Comparison of ENCODE assay signal across 24 mouse cellular contexts in genomic region chrX:102041562-102041961, GRCm38 (mm10). TPM values are rescaled to one million over a fixed set of nuclear protein-coding genes. Genes with fewer than 3 reads are reported as not detected.
DNase-seq lines count a peak whose midpoint lies in the region; ATAC-seq and TF ChIP-seq lines count a peak whose summit lies in the region.
"Had no signal": no experiment of that assay in that cellular context is flagged by ENCODE, and none has a peak within 500 bp of the region (broad histone marks: within the 10 kb centered on the region; RNA-seq: fewer than 3 reads in every experiment).

No protein-coding gene starts in this region.

- H3K36me3 ChIP-seq in hindbrain, embryonic 13.5 days = no peaks in the 10 kb centered on the region
- H3K36me3 ChIP-seq: embryonic facial prominence, embryonic 10.5 days; forebrain, embryonic 10.5 days; forebrain, embryonic 15.5 days; heart, embryonic 15.5 days; hindbrain, embryonic 10.5 days; hindbrain, embryonic 15.5 days had no signal

- H3K9me3 ChIP-seq in hindbrain, embryonic 13.5 days = no peaks in the 10 kb centered on the region
- H3K9me3 ChIP-seq: embryonic facial prominence, embryonic 10.5 days; forebrain, embryonic 10.5 days; forebrain, embryonic 15.5 days; heart, embryonic 15.5 days; hindbrain, embryonic 10.5 days; hindbrain, embryonic 15.5 days had no signal

- no peak for ATAC-seq in hindbrain, embryonic 13.5 days (ENCODE audit: low FRiP score)
- ATAC-seq: forebrain, embryonic 15.5 days; intestine, embryonic 16.5 days; Patski had no signal

- no peak overlapping the region for H3K4me3 ChIP-seq in bone marrow, adult 2 months (replicated peaks; ENCODE audit: control insufficient read depth, low read depth, low read length)
- no peak overlapping the region for H3K4me3 ChIP-seq in hindbrain, embryonic 13.5 days
- H3K4me3 ChIP-seq: embryonic facial prominence, embryonic 10.5 days; forebrain, embryonic 10.5 days; forebrain, embryonic 15.5 days; heart, adult 2 months; heart, embryonic 15.5 days; hindbrain, embryonic 10.5 days; hindbrain, embryonic 15.5 days had no signal

- peak overlapping the region; percentile 20; the same call in 1 of the 2 replicates for H3K27ac ChIP-seq in bone marrow, adult 2 months (ENCODE audit: control insufficient read depth, insufficient read depth, low read depth, low read length, poor library complexity)
- H3K27ac ChIP-seq in hindbrain, embryonic 13.5 days = no peak overlapping the region
- H3K27ac ChIP-seq: embryonic facial prominence, embryonic 10.5 days; forebrain, embryonic 10.5 days; forebrain, embryonic 15.5 days; heart, adult 2 months; heart, embryonic 15.5 days; hindbrain, embryonic 10.5 days; hindbrain, embryonic 15.5 days had no signal

- DNase-seq in cerebellum, adult 11 months = peak; percentile 12
- DNase-seq in cerebellum, adult 8-10 months = no peak
- DNase-seq in cerebellum, adult 11-12 months = peak; percentile 44
- peak; percentile 54 for DNase-seq in cerebellum, adult 9-11 months
- DNase-seq in liver = no peak
- no peak for DNase-seq in T-cell, adult 2 months (ENCODE audit: low spot score)
- DNase-seq: adrenal gland, adult 2 months; adrenal gland, postnatal 25 days; gastrocnemius, postnatal 10 days; heart, postnatal 14 days; kidney, adult 2 months had no signal

- no peak overlapping the region for H3K9ac ChIP-seq in hindbrain, embryonic 13.5 days
- H3K9ac ChIP-seq: forebrain, embryonic 15.5 days; heart, embryonic 15.5 days; hindbrain, embryonic 15.5 days had no signal

- WGBS in bone marrow, adult 2 months = 67% methylated on average over 7 of the region's 7 CpGs
- 61% methylated on average over 7 of the region's 7 CpGs for WGBS in hindbrain, embryonic 13.5 days

- peaks cover 4% of the 10 kb centered on the region for H3K4me1 ChIP-seq in bone marrow, adult 2 months (ENCODE audit: control insufficient read depth, insufficient read depth, low read length)
- H3K4me1 ChIP-seq in hindbrain, embryonic 13.5 days (replicated peaks) = no peaks in the 10 kb centered on the region
- H3K4me1 ChIP-seq: embryonic facial prominence, embryonic 10.5 days; forebrain, embryonic 15.5 days; hindbrain, embryonic 10.5 days; hindbrain, embryonic 15.5 days had no signal

- H3K27me3 ChIP-seq in hindbrain, embryonic 13.5 days = peaks cover 25% of the 10 kb centered on the region
- H3K27me3 ChIP-seq: CH12.LX; forebrain, embryonic 15.5 days; heart, embryonic 15.5 days; hindbrain, embryonic 15.5 days had no signal

- no peak for TF ChIP-seq POLR2A in bone marrow, adult 2 months (IDR thresholded peaks at IDR 0.05; ENCODE audit: borderline replicate concordance, control insufficient read depth, low read depth, low read length)

- TF ChIP-seq CTCF in bone marrow, adult 2 months (IDR thresholded peaks at IDR 0.05; ENCODE audit: control insufficient read depth, insufficient read depth, low read length) = no peak

- H3K4me2 ChIP-seq in hindbrain, embryonic 13.5 days = no peak overlapping the region
- H3K4me2 ChIP-seq: forebrain, embryonic 15.5 days; heart, embryonic 11.5 days; heart, embryonic 15.5 days; hindbrain, embryonic 15.5 days had no signal

RNA-seq across cellular contexts. Expression of gene Rtl5, which starts 29.5 kb away (rescaled TPM):
- 2.3 and 4.2 TPM in 2 replicates for polyA plus RNA-seq in bone marrow, adult 2 months (2011; ENCODE audit: insufficient read depth, insufficient read length, low replicate concordance, missing spikeins)
- 4.7 and 7.1 TPM in 2 replicates for polyA plus RNA-seq in hindbrain, embryonic 13.5 days (2015; fragmentation: Nextera tagmentation; extraction: Ambion mirVana)

Comparison
In these comparisons a context has a peak if more than half of its experiments do, and no peak if none do; other contexts are left out.
1. DNase-seq: peak in cerebellum, adult 11 months (single experiment), cerebellum, adult 11-12 months (single experiment) and cerebellum, adult 9-11 months (single experiment); none in cerebellum, adult 8-10 months (single experiment), liver (single experiment) and T-cell, adult 2 months (single experiment).